Mouse (Mus musculus) left cerebral cortex, adult 11 months (tissue): Measurements from ENCODE around the gene Usp31.

Experiments used
- DNase-seq: peaks from one replicate; pipeline ENCODE4 v3.0.0; 2022; ENCODE audit warnings: low spot score

Usp31 gene

DNA sequence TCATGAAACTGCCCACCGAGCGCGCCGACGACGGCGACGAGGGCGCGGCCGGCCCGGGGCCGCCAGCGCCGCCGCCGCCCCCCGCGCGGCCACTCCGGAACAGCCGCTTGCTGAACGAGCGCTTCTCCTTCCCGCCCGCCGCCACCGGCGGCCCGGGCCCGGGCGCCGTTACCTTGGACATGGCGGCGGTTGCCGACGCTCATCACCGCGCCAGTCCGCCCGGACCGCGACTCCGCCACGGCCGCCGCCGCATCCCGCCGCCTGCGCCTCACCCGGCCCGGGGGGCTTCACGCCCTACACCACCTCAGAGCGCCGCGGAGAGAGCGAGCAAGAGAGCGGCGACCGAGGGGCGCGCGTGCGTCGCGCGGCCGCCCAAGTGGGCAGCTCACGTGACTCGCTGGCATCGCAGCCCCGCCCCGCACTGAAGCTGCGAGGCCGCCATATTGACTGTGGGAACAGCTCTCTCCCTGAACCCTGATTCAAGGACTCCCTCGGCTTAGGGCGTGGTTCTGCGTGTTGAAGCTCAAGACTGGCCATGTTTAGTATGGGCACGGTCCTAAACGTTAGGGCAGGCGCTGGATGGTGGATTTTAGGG is at the start of gene Usp31:
Usp31 (minus strand) TSS at position 181 of the 595 bp plus-strand sequence.
- DNase-seq = peak; percentile 96

- DNase-seq = no peak
Measured at GRCm38 (mm10) chr7:121754748-121755147, 47.7 kb upstream of the Usp31 start.

DNA sequence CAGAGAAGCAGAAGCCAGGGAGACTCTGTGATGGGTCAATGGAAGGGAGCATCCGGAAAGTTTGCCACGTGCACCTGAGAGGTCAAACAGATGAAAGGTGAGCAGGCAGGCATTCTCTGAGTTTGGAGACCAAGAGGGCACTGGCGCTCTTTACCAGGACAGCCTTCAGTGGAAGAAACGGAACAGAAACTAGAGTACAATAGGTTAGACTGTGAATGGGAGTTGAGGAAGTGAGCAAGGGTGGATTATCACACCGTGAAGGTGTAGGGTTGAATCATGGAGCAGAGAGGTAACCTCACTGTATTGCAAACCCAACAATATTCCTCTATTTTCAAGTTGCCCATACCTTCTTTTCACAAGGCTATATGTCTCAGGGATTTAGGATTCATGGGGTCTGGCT is 43.2 kb upstream of the Usp31 start:
- DNase-seq = no peak

GRCm38 (mm10) chr7:121737511-121738415 is 30.7 kb upstream of the Usp31 start:
- no peak for DNase-seq

GRCm38 (mm10) chr7:121734171-121734831 is 27.2 kb upstream of the Usp31 start, which contains the start of gene Scnn1g:
Gene Scnn1g (plus strand): TSS chr7:121734479.
- DNase-seq = peak; percentile 77

DNA sequence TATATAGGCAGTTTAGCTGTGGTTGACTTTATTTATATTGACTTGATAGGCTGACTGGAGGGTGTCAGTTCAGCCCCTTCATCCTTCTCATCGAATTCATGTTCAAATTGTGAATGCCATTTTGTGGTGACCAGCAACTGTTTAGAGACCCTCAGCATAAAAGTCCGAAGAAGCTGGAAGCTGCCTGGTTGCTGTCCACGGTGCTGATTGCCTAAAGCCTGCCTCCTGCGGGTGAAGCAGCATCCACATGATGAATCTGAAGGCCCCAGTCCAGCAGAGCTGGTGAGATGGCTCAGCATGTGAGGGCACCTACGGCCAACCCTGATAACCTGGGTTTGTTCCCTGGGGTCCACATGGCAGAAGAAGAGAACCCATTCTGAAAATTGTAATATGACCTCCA is 23.2 kb upstream of the Usp31 start:
- no peak for DNase-seq

- no peak for DNase-seq
Measured at GRCm38 (mm10) chr7:121717031-121717430, 10.0 kb upstream of the Usp31 start.

DNA sequence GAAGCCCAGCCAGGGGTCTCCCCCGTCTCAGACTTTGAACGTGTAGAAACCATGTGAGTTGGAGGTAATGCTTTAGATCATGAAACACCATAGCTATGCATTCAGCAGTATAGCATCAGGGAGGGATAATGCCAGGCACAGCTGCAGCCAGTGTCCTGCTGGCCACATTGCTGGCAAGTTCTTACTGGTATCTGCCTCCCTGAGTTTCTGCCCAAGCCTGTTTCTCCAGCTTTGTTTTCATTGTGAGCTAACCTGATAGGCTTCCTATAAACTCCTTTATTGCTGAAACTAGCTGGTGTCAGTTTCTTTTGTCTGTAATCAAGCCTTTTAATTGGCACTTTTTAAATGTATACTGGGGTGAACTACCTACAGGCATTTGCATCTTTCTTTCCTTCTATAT is 4.1 kb upstream of the Usp31 start:
- no peak for DNase-seq

DNA sequence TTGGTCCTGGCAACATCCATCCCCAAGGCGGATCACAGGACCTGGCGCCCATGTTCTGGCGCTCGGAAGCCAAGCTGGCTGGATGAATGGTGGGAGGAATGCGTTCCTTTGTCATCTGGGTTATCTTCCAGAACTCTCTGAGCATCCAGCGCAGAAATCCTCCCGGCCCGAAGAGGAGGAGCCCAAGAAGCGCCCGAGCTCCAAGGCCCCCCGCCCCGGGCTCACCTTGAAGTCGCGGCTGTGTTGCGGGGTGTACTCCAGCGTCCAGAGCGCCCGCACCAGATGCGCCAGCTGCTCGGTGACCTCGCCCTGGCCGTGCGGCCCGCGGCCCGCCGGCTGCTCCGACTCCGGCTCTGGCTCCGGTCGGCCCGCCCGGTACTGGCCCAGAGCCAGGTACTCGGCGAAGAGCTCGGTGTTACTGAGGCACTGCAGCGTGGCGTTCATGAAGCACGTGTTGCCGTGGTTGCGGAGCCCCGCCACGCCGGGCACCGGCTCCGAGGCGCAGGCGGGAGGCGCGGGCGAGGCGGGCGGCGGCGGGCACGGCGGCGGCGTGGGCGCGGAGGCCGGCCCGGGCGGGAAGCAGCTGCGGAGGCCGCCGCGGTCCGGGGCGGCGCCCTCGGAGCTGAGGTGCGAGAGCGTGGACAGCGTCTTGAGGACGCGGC is 511 bp downstream of the Usp31 start:
- no peak for DNase-seq

DNA sequence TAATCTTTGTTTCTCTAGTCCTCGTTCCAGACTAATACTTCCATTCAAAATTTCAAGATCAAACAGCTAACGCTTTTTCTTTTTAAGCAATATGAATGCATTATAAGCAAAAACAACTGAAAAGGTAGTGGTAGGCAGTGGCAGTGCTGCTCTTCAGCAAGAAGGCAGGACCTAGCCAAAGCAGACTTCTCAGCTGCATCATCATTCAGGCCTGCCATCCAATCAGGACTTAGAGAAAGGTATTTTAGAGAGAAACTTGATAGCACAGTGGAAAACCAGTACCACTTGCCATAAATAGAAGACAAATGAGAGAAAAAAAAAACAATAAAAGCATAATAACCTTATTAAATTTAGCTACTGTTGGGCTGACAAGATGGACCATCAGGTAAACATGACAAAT is 2.0 kb downstream of the Usp31 start:
- no peak for DNase-seq

GRCm38 (mm10) chr7:121701983-121702382 is 5.1 kb downstream of the Usp31 start:
- DNase-seq = no peak

DNA sequence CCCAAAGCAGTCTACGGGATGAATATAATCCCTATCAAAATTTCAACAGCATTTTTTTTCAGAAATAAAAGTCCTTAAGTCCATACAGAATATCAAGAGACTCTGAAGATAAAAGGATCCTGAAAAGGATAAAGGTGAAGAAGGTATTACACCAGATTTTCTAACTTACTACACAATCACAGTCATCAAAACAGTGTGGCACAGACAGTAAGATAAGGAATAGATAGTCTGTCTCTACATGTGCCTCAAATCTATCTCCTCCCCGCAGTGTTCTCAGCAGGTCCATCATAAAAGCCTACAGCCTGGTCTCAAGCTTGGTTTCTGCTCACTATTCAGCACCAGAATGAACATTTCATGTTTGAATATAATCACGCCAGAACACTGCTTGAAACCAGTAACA is 6.6 kb downstream of the Usp31 start:
- DNase-seq = no peak

GRCm38 (mm10) chr7:121699218-121699617 is 7.8 kb downstream of the Usp31 start:
- DNase-seq = no peak

- no peak for DNase-seq
Measured at GRCm38 (mm10) chr7:121697574-121697973, 9.5 kb downstream of the Usp31 start.

- DNase-seq = no peak
Measured at GRCm38 (mm10) chr7:121697170-121697569, 9.9 kb downstream of the Usp31 start.

DNA sequence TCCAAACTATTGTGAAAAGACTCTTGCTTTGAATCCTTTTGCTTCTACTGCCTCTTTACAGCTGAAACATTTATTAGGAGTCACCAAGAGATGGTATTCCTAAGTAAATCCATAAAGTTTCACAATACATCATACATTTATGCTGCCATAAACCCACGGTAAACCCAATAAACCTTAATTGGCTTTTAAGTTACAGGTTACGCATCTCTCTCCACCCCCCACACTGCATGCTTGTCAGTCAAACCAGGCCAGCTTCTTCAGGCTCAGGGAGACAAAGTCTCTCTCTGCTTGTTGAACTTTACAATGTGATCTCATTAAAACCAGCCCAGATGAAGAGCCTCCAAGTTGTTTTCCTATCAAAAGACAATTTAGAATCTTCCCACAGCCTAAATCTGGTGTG is 15.2 kb downstream of the Usp31 start:
- DNase-seq = no peak

GRCm38 (mm10) chr7:121689338-121689737 is 17.7 kb downstream of the Usp31 start:
- no peak for DNase-seq

GRCm38 (mm10) chr7:121685140-121685984 is 21.7 kb downstream of the Usp31 start:
- DNase-seq = no peak

DNA sequence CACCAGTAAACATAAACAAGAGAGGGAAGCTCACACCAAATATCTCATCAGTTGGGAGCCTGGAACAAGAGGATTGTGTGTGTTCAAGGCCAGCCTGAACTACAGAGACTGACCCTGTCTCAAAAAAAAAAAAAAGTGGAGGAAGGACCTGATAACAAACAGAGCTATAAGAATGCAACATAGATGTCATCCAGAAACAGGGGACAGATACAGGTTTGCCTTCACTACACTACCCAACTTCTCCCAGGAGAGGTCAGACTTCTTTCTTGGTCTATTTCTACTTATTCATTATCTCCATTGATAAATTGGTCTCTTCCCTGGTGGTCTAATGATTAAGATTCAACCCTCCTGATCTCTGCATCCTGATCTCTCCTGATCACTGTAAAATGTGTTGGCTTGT is 25.9 kb downstream of the Usp31 start:
- no peak for DNase-seq

DNA sequence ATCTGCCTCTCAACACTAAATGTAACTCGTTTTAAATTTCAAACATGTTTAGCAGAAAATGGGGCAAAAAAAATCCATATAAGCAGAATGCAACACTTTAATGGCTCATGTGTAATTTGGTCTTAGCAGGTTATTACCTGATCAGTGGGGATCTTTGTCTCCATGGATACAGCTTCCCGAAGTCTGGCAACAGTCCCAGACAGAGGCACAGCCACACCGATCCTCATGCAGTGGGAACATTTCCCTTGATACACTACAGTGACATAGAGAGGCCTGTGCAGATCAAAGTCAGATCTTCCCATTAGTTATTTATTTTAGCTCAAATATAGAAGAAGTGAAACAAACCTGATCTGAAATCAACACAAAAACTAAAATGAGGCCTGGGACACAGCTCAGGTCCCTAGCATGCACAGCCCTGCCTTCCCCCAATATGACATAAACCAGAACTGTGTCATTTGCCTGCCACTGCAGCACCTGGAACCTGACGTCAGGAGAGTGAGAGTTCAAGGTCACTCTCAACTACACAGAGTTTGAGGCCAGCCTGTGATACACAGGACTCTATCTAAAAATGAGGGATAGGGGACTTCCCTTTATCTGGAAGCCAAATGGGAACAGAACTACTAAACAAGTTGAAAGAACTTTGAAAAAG is 29.8 kb downstream of the Usp31 start:
- no peak for DNase-seq

- DNase-seq = no peak
Measured at GRCm38 (mm10) chr7:121660705-121661104, 46.3 kb downstream of the Usp31 start.
